Mouse (Mus musculus) frontal cortex, adult 2 months (tissue): ENCODE results near the gene Hcn3. TPM values are rescaled to one million over a fixed set of nuclear protein-coding genes. Genes with fewer than 3 reads are reported as not detected.

ENCODE experiments used
- DNase-seq, 2 experiments: peaks; one replicate each; pipeline ENCODE4 v3.0.0; 2022; ENCODE audit warnings: low spot score in 1 of 2; ENCODE audit errors: extremely low spot score in 1 of 2
- polyA plus RNA-seq: library from polyadenylated mRNA; depleted of rRNA; stranded (reverse); fragments of >200 nt; gene quantifications from 2 replicates; pipeline ENCODE4 v1.2.3, GENCODE M21; 2012; rRNA removed

Hcn3 gene
- polyA plus RNA-seq, result 33.3 and 36.8 TPM in 2 replicates

DNA sequence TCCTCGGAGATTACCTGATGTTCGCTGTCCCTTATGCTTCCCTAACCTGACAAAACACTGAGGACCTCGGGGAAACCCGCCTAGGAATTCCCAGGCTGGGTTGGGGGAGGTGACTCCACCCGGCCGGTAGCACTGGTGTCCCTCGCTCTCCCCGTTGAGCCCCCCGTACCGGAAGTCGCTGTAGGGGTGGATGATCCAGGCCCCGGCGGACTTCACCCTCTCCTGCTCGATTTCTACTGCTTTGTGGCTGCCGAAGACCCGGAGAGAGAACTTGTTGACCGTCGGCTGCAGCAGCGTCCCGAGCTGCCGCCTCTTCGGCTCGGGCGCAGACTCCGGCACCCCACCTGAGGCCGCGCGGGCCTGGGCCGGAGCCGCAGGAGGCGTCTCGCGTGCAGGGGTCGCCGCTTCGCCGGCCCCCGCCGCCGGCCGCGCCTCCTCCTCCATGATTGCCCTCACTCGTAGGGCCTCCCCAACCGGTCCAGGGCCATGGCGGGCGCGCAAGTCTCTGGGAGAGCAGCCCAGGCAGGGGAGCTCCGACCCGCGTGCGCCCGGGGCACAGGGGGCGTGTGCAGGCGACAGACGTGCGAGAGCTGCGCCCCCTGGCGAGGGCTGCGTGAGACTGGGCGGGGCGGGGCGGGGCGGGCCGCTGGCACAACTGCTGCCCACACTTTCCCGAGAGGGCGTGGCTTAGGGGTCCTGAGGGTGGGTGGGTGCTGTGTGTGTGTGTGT, at the start of gene Hcn3:
TSS of gene Hcn3 (minus strand) at position 581 of the 729 bp plus-strand sequence.
- DNase-seq, result peak in 1 of 2 experiments; percentile 57

DNA sequence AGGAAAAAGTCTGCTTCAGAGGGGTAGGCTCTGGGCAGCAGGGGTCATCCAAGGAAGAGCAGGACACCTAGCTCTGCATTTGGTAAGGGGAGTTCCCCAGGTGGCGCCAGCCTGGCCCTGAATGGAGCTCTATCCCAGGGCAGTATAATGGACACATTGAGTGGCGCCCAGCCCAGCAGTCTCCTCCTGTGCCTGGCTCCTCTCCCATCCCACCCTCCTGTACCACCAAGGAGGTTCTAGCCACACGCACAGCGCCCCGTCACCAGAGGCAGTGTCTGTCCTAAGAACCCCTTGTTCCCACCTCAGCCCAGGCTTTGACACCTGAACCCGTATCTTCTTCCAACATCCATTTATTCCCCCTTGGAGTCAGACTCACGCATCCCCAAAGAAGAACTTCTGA, 49.7 kb upstream of the Hcn3 start:
- DNase-seq, result no peak

GRCm38 (mm10) chr3:89208736-89209135, 48.7 kb upstream of the Hcn3 start:
- no peak for DNase-seq

DNA sequence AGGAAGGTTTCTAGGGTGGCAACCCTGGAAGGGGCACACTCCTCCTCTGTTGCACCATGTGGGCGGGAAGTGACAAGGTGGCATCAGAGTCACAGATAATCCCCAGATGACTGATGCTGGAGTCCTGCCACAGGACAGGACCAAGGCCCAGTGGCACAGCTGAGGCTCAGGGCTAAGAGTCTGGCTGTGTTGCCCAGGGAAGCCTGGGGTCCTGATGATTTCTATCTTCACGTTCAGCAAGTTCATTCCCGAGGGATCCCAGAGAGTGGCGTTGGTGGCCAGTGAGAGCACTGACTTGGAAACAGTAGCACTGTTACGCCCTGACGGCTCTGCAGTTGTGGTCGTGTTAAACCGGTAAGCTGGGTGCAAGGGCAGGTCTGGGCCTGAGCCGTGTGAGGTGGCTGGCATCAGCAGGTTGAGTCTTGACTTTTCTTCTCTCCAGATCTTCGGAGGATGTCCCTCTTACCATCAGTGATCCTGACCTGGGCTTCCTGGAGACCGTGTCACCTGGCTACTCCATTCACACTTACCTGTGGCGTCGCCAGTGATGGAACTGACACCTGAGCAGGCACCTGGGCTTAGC, 48.2 kb upstream of the Hcn3 start:
- DNase-seq, result no peak

- no peak for DNase-seq
Measured at GRCm38 (mm10) chr3:89206695-89207094, 46.7 kb upstream of the Hcn3 start.

GRCm38 (mm10) chr3:89206079-89206478, 46.1 kb upstream of the Hcn3 start:
- DNase-seq, result no peak

GRCm38 (mm10) chr3:89203142-89203514, 43.1 kb upstream of the Hcn3 start:
- DNase-seq, result no peak

GRCm38 (mm10) chr3:89202253-89203141, 42.5 kb upstream of the Hcn3 start, which contains the start of gene Gba:
Gba (plus strand) TSS chr3:89202928.
- peak; percentile 71 to 94 for DNase-seq

- no peak for DNase-seq
Measured at GRCm38 (mm10) chr3:89199839-89200238, 39.8 kb upstream of the Hcn3 start.

DNA sequence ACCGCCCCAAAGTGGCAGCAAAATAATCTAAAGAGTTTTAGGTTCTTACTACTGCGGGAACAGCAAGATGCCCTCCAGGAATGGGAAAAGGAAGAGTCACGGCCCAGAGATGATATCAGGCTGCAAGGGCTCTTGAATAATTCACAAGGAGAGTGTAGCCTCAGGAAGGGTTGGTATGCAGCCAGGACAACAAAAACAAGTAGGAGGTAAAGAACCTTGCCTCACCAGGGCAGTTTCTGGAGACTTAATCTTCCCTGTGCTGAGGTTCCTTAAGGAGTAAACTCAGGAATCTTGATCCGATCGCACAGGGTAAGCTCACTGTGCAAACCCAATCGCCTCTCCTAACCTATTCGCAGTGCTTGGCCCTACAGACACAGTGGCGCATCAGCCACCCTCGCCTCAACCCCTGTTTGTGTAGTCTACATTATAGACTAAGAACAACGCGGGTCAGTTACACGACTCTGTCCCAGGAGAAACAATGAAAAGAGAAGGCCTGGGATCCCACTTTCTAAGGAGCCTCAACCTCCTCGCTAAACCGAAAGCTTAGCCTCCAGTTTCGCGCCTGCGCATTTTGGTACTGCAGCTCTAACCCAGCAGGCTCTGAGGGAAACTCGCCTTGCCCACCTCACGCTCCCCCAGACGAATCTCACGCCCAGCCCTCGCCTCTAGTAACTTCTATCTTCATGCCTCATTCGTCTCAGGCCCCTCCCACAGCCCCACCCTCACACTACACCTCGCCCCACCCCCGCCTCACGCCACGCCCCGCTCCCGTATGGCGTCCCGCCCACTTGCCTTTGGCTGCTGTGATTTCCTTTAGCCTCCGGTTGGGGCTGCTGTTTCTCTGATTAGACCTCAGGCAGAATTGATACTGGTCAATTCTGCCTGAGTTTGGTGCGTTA, 36.2 kb upstream of the Hcn3 start:
- DNase-seq, result peak; percentile 83 to 86

DNA sequence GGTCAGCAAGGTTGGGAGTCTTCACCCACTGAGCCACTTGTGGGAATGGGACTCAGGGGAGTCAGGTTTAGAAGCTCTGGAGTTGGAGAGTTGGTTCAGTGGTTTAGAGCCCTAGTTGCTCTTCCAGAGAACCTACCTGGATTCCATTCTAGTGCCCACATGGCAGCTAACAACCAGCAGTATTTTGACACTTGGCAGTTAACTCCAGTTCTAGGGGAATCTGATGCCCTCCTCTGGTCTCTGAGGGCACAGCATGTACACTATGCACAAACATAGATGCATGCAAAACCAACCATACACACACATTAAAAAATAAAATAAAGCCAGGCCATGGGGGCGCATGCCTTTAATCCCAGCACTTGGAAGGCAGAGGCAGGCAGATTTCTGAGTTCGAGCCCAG, 33.9 kb upstream of the Hcn3 start:
- no peak for DNase-seq

GRCm38 (mm10) chr3:89193351-89193750, 33.4 kb upstream of the Hcn3 start:
- no peak for DNase-seq

DNA sequence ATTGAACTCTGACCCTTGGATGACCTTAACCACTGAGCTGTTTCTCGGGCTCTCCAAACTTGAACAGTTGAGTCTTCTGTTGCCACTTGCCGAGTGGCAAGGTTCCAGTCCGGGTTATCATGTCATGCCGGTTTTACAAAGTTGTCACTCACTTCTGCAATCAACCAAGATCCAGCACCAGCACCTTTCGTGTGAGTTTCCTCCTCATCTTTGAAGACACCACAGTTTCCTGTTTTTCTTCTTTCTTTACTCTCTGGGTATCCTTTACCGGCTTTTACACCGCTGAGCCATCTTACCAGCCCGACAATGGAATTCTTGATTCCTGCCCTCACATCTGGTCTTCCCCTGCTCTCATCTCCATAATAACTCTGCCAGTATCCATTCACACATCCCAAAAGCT, 30.4 kb upstream of the Hcn3 start:
- no peak for DNase-seq

- DNase-seq, result no peak
Measured at GRCm38 (mm10) chr3:89188478-89188875, 28.5 kb upstream of the Hcn3 start.

DNA sequence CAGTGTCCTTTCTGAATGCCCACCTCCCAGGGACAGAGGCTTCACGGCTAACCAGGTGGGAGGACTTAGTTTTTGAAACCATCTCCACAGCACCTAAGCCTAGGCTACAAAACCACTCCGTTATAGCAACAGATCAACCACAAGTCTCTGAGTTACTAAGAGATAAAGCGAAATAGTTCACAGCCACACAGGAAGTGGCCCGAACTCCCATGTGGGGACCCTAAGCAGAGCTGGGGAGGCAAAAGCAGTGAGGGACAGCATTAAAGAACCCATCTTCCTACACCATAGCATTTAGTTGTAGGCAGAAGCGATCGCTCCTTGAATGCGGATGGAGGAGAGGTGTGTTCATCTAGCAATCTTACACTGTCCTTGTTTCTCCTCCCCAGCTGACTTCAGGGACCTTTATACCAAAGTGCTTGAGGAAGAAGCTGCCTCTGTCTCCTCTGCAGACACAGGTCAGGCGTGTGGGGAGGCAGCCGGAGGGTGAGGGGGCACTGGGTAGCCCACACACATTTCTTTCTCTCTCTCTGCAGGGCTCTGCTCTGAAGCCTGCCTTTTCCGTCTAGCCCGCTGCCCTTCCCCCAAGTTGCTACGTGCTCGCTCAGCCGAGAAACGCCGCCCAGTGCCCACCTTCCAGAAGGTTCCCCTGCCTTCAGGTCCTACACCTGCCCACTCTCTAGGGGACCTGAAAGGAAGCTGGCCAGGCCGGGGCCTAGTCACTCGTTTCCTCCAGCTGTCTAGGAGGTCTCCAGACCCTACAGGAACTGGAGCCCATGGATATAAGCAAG, 27.9 kb upstream of the Hcn3 start:
- no peak for DNase-seq

DNA sequence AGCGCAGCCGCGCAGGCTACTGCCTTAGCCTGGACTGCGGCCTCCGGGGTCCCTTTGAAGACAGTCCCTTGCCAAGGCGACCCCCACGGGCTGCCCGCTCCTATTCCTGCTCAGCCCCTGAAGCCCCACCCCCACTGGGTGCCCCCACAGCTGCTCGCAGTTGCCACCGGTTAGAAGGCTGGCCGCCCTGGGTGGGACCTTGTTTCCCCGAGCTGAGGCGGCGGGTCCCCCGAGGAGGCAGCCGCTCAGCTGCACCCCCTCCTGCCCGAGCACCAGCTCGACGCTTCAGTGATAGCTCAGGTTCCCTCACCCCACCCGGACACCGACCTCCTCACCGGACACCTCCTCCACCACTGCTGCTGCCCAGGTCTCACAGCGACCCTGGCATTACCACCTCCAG, 27.2 kb upstream of the Hcn3 start:
- DNase-seq, result no peak

GRCm38 (mm10) chr3:89183959-89184315, 23.9 kb upstream of the Hcn3 start:
- no peak for DNase-seq

DNA sequence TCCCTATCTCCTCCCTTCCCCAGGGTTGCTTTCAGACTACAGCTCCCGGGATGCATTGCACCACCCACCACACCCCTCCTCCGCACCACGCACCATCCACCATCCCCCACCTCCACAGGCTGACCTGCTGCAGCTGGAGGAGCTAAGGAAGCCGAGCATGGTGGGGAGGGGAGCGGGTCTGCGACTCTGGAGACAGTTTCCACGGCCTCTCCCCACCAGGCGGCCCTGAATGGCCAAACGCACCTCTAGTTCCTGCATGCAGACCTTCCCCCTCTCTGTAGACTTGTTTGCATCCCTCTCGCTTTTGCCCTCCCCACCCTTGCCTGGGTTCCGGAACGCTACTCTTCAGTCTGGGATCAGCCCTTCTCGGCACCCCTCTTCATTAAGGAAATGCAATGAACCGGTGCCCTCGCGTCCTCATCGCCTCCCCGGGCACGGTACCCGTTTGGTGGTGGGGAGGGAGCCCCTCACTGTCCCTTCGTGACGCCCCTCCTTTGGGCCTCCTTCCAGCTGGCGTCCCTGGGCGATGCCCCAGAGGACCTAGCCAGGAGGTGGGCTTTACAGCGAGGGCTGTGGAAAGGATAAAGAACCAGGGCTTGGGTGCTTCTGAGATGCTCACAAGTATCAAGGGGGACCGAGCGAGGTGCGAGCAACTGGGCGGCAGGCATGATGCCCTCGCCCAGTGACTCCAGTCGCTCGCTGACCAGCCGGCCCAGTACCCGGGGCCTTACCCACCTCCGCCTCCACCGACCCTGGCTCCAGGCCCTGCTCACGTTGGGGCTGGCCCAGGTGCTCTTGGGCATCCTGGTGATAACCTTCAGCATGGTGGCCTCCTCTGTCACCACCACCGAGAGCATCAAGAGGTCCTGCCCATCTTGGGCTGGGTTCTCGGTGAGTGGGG, 23.3 kb upstream of the Hcn3 start, which contains the start of gene Fam189b:
TSS of gene Fam189b (plus strand) at position 86 of the 901 bp plus-strand sequence.
- DNase-seq, result peak; percentile 87 to 95
